Mouse (Mus musculus) MEL (cell line): Measurements from ENCODE around the gene Cyb5r4. TPM values are rescaled to one million over a fixed set of nuclear protein-coding genes. Genes with fewer than 3 reads are reported as not detected.
A peak's percentile ranks its signal among the peaks of the same experiment; 100 is the strongest.
"Not testable (repeated sequence)": the region's sequence is repeated elsewhere in the genome, so short reads cannot be mapped to it uniquely, and the experiment has no call there.

Experiments
- DNase-seq: peaks from one replicate; pipeline ENCODE4 v3.0.0; 2011; ENCODE audit warnings: low read depth, low spot score
- H3K27ac ChIP-seq: 2 replicates; pipeline ENCODE4 v1.5.1; 2012; ENCODE audit warnings: low read depth, mild to moderate bottlenecking, control low read depth, low read length, moderate library complexity; ENCODE audit not compliant: control insufficient read depth
- H3K27me3 ChIP-seq, 2 experiments: fragments of 150-350 bp in 1 of 2; sonication (generic) in 1 of 2; 2 replicates each; pipeline ENCODE4 v1.6.1; 2012; ENCODE audit warnings: low read length in 2 of 2, mild to moderate bottlenecking in 2 of 2, improper control_type of control experiment in 1 of 2, moderate library complexity in 1 of 2; ENCODE audit not compliant: insufficient read depth in 2 of 2, control insufficient read depth in 1 of 2
- H3K36me3 ChIP-seq, 2 experiments: 2 replicates each; pipeline ENCODE4 v1.6.1; 2012 to 2014; ENCODE audit warnings: low read length in 2 of 2, improper control_type of control experiment in 1 of 2, inconsistent platforms in 1 of 2, mild to moderate bottlenecking in 1 of 2; ENCODE audit not compliant: insufficient read depth in 2 of 2, control insufficient read depth in 1 of 2
- H3K4me1 ChIP-seq, 2 experiments: fragments of 150-350 bp in 1 of 2; sonication (generic) in 1 of 2; 2 replicates each; pipeline ENCODE4 v1.6.1; 2012; ENCODE audit warnings: low read length in 2 of 2, improper control_type of control experiment in 1 of 2, mild to moderate bottlenecking in 1 of 2; ENCODE audit not compliant: insufficient read depth in 2 of 2, control insufficient read depth in 1 of 2
- H3K4me3 ChIP-seq, 2 experiments: fragments of 150-350 bp in 1 of 2; sonication (generic) in 1 of 2; 2 replicates each; pipeline ENCODE4 v1.5.1; 2012; ENCODE audit warnings: low read depth in 2 of 2, low read length in 2 of 2, mild to moderate bottlenecking in 2 of 2, moderate library complexity in 2 of 2, control low read depth in 1 of 2, improper control_type of control experiment in 1 of 2; ENCODE audit not compliant: control insufficient read depth in 1 of 2, insufficient read depth in 1 of 2
- H3K79me2 ChIP-seq: 2 replicates; pipeline ENCODE4 v1.6.1; 2012; ENCODE audit warnings: mild to moderate bottlenecking, low read length, moderate library complexity; ENCODE audit not compliant: control insufficient read depth, poor library complexity, insufficient read depth
- H3K9ac ChIP-seq: 2 replicates; pipeline ENCODE4 v1.6.1; 2012; ENCODE audit warnings: low read depth, mild to moderate bottlenecking, control low read depth, low read length, moderate library complexity; ENCODE audit not compliant: control insufficient read depth, poor library complexity, severe bottlenecking
- H3K9me3 ChIP-seq: fragments of 150-350 bp; sonication (generic); replicated peaks from 2 replicates; pipeline ENCODE4 v1.6.1; 2012; ENCODE audit warnings: mild to moderate bottlenecking, low read length, improper control_type of control experiment, moderate library complexity; ENCODE audit not compliant: insufficient read depth
- BHLHE40 ChIP-seq: IDR thresholded peaks from 2 replicates; pipeline ENCODE4 v1.6.1; 2012; ENCODE audit warnings: low read depth, mild to moderate bottlenecking, inconsistent platforms, low read length, improper control_type of control experiment, borderline replicate concordance
- CTCF ChIP-seq, 3 experiments: IDR thresholded peaks in 2 of 3; conservative IDR thresholded peaks in 1 of 3; 2 replicates each; pipeline ENCODE4 v1.5.1; 2011 to 2012; ENCODE audit warnings: low read length in 3 of 3, low read depth in 2 of 3, mild to moderate bottlenecking in 2 of 3, improper control_type of control experiment in 1 of 3, inconsistent platforms in 1 of 3, mixed read lengths in 1 of 3, moderate library complexity in 1 of 3; ENCODE audit not compliant: control insufficient read depth in 1 of 3, insufficient read depth in 1 of 3, poor library complexity in 1 of 3, severe bottlenecking in 1 of 3
- E2F4 ChIP-seq: IDR thresholded peaks from 2 replicates; pipeline ENCODE4 v1.6.1; 2011; ENCODE audit warnings: low read depth, low read length, improper control_type of control experiment, borderline replicate concordance
- ELF1 ChIP-seq: IDR thresholded peaks from 2 replicates; pipeline ENCODE4 v1.6.1; 2014; ENCODE audit warnings: low read depth, mild to moderate bottlenecking, inconsistent platforms, low read length, improper control_type of control experiment, moderate library complexity
- ETS1 ChIP-seq: IDR thresholded peaks from 2 replicates; pipeline ENCODE4 v1.6.1; 2012; ENCODE audit warnings: low read depth, mild to moderate bottlenecking, inconsistent platforms, low read length, improper control_type of control experiment, moderate library complexity
- GABPA ChIP-seq: IDR thresholded peaks from 2 replicates; pipeline ENCODE4 v1.6.1; 2012; ENCODE audit warnings: low read depth, mild to moderate bottlenecking, inconsistent platforms, low read length, improper control_type of control experiment, moderate library complexity
- GATA1 ChIP-seq: IDR thresholded peaks from 2 replicates; pipeline ENCODE4 v1.6.1; 2011; ENCODE audit warnings: low read depth, low read length, improper control_type of control experiment
- HCFC1 ChIP-seq: IDR thresholded peaks from 2 replicates; pipeline ENCODE4 v1.6.1; 2012; ENCODE audit warnings: low read depth, mild to moderate bottlenecking, inconsistent platforms, low read length, improper control_type of control experiment, moderate library complexity
- JUND ChIP-seq: IDR thresholded peaks from 2 replicates; pipeline ENCODE4 v1.6.1; 2011; ENCODE audit warnings: low read depth, mild to moderate bottlenecking, improper control_type of control experiment, low read length
- MAFK ChIP-seq: IDR thresholded peaks from 2 replicates; pipeline ENCODE4 v1.6.1; 2011; ENCODE audit warnings: low read depth, mild to moderate bottlenecking, low read length, improper control_type of control experiment, borderline replicate concordance
- MAX ChIP-seq: IDR thresholded peaks from 2 replicates; pipeline ENCODE4 v1.6.1; 2011; ENCODE audit warnings: low read length, improper control_type of control experiment
- MAZ ChIP-seq: IDR thresholded peaks from 2 replicates; pipeline ENCODE4 v1.6.1; 2012; ENCODE audit warnings: low read depth, mild to moderate bottlenecking, inconsistent platforms, low read length, improper control_type of control experiment
- MEF2A ChIP-seq: IDR thresholded peaks from 2 replicates; pipeline ENCODE4 v1.6.1; 2014; ENCODE audit warnings: low read depth, mild to moderate bottlenecking, inconsistent platforms, low read length, improper control_type of control experiment; ENCODE audit not compliant: poor library complexity, insufficient replicate concordance, severe bottlenecking; ENCODE audit errors: extremely low read depth
- MXI1 ChIP-seq: IDR thresholded peaks from 2 replicates; pipeline ENCODE4 v1.6.1; 2011; ENCODE audit warnings: mild to moderate bottlenecking, low read depth, low read length, improper control_type of control experiment
- NELFE ChIP-seq: IDR thresholded peaks from 2 replicates; pipeline ENCODE4 v1.6.1; 2011; ENCODE audit warnings: low read depth, low read length, improper control_type of control experiment
- NRF1 ChIP-seq: IDR thresholded peaks from 2 replicates; pipeline ENCODE4 v1.6.1; 2014; ENCODE audit warnings: low read depth, mild to moderate bottlenecking, inconsistent platforms, low read length, improper control_type of control experiment, moderate library complexity; ENCODE audit not compliant: poor library complexity, insufficient read depth, severe bottlenecking
- POLR2A ChIP-seq, 2 experiments: IDR thresholded peaks; 2 replicates each; pipeline ENCODE4 v1.6.1; 2011 to 2012; ENCODE audit warnings: low read length in 2 of 2, mild to moderate bottlenecking in 2 of 2, control low read depth in 1 of 2, improper control_type of control experiment in 1 of 2, low read depth in 1 of 2, moderate library complexity in 1 of 2; ENCODE audit not compliant: control insufficient read depth in 1 of 2, insufficient read depth in 1 of 2, poor library complexity in 1 of 2
- POLR2AphosphoS2 ChIP-seq: IDR thresholded peaks from 2 replicates; pipeline ENCODE4 v1.6.1; 2011; ENCODE audit warnings: low read length, improper control_type of control experiment
- POLR2AphosphoS5 ChIP-seq: IDR thresholded peaks from 2 replicates; pipeline ENCODE4 v1.6.1; 2012; ENCODE audit warnings: low read depth, borderline replicate concordance, mild to moderate bottlenecking, inconsistent platforms, low read length, moderate library complexity, mixed read lengths
- RAD21 ChIP-seq: IDR thresholded peaks from 2 replicates; pipeline ENCODE4 v1.6.1; 2011; ENCODE audit warnings: mild to moderate bottlenecking, low read depth, low read length, improper control_type of control experiment
- SIN3A ChIP-seq: IDR thresholded peaks from 2 replicates; pipeline ENCODE4 v1.6.1; 2012; ENCODE audit warnings: low read length, improper control_type of control experiment, inconsistent platforms
- TAL1 ChIP-seq: IDR thresholded peaks from 2 replicates; pipeline ENCODE4 v1.6.1; 2012; ENCODE audit warnings: mild to moderate bottlenecking, inconsistent platforms, low read length, moderate library complexity, mixed read lengths
- TBP ChIP-seq: IDR thresholded peaks from 2 replicates; pipeline ENCODE4 v1.8.0; 2011; ENCODE audit warnings: low read depth, low read length, improper control_type of control experiment
- TCF12 ChIP-seq: IDR thresholded peaks from 2 replicates; pipeline ENCODE4 v1.6.1; 2014; ENCODE audit warnings: low read depth, mild to moderate bottlenecking, inconsistent platforms, low read length, improper control_type of control experiment, moderate library complexity
- UBTF ChIP-seq: IDR thresholded peaks from 2 replicates; pipeline ENCODE4 v1.6.1; 2012; ENCODE audit warnings: low read depth, mild to moderate bottlenecking, inconsistent platforms, low read length, improper control_type of control experiment, moderate library complexity, borderline replicate concordance; ENCODE audit not compliant: insufficient read depth
- USF1 ChIP-seq: IDR thresholded peaks from 2 replicates; pipeline ENCODE4 v1.6.1; 2014; ENCODE audit warnings: low read depth, mild to moderate bottlenecking, inconsistent platforms, low read length, improper control_type of control experiment, moderate library complexity
- USF2 ChIP-seq, 2 experiments: IDR thresholded peaks; 2 replicates each; pipeline ENCODE4 v1.6.1; 2011 to 2012; ENCODE audit warnings: improper control_type of control experiment in 2 of 2, low read length in 2 of 2, borderline replicate concordance in 1 of 2, inconsistent platforms in 1 of 2, low read depth in 1 of 2, mild to moderate bottlenecking in 1 of 2; ENCODE audit not compliant: insufficient read depth in 1 of 2
- ZKSCAN1 ChIP-seq: IDR thresholded peaks from 2 replicates; pipeline ENCODE4 v1.6.1; 2012; ENCODE audit warnings: low read depth, mild to moderate bottlenecking, inconsistent platforms, low read length, improper control_type of control experiment, moderate library complexity
- ZMIZ1 ChIP-seq: IDR thresholded peaks from 2 replicates; pipeline ENCODE4 v1.6.1; 2012; ENCODE audit warnings: low read depth, mild to moderate bottlenecking, inconsistent platforms, low read length, improper control_type of control experiment, moderate library complexity
- ZNF384 ChIP-seq: IDR thresholded peaks from 2 replicates; pipeline ENCODE4 v1.6.1; 2012; ENCODE audit warnings: low read depth, mild to moderate bottlenecking, inconsistent platforms, low read length, improper control_type of control experiment
- polyA plus RNA-seq, 2 experiments: library from polyadenylated mRNA; stranded (reverse) in 1 of 2; unstranded in 1 of 2; fragments of >175 nt in 1 of 2; fragments of >200 nt in 1 of 2; gene quantifications; 2 replicates each; pipeline versions ENCODE4 v1.2.1 to v1.2.4; 2012; ENCODE audit warnings: low replicate concordance in 2 of 2, low read depth in 1 of 2; ENCODE audit not compliant: insufficient read length in 2 of 2, insufficient read depth in 1 of 2, missing spikeins in 1 of 2
- total RNA-seq: library from RNA; depleted of rRNA; stranded (reverse); fragments of 300-350 nt; gene quantifications from 2 replicates; pipeline ENCODE4 v1.2.3, GENCODE M21; 2012; rRNA removed

Cyb5r4 gene
- 30.3 and 31.4 TPM in 2 replicates for total RNA-seq
- 10 to 100 TPM in 1 of 2 experiments, not detected in 1; 37.2 TPM for polyA plus RNA-seq

DNA sequence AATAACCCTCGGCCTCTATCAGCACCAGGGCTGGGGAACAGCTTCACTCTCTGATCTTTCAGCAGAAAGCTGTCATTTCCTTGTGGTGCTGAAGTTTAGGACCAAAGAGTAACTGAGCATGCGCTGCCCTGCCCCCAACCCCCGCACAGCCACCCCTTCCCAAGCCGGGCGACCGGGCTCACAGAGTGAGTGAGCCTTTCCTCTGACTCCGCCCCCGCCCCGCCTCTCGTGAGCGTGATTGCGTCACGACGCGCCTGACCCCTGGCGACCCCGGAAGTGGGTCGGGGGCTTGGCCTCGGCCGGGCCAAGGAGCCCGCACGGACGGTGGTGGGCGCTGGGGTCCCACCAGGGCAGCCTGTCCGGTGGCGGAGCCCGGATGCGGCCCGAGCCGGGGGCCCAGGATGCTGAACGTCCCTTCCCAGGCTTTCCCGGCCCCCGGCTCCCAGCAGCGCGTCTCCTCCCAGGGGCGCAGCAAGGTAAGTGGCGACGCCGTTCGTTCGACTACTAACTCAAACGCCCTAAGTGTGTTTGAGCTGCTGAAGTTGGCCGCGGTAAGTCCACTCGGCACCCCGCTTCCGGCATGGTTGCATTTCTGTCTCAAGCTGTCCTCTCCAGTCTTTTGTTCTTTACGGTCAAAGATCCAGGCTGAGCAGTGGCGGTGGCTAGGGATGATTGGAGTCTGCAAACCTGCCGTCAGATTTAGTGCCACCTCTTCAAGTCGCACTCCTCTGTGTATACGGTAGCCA is at the start of gene Cyb5r4:
Cyb5r4 (plus strand) TSS at position 237 of the 746 bp plus-strand sequence.
- Histone ChIP-seq H3K4me3 (peak within 1 kb of the TSS; percentile 71 to 96), H3K36me3 (peaks cover 0 to 20% of the 10 kb centered on the region in 2 experiments; a peak in 2 of 4 replicates), H3K9ac (peak within 1 kb of the TSS; percentile 89), H3K27me3 (no peaks in the 10 kb centered on the region), H3K27ac (peak within 1 kb of the TSS; percentile 49), H3K9me3 (no peaks in the 10 kb centered on the region), H3K79me2 (peaks cover 13% of the 10 kb centered on the region), H3K4me1 (peaks cover 0 to 8% of the 10 kb centered on the region in 2 experiments; a peak in 3 of 4 replicates)
- peak; percentile 97 for DNase-seq
- TF ChIP-seq UBTF, result no peak
- peak; percentile 100 for TF ChIP-seq SIN3A
- TF ChIP-seq HCFC1, result peak; percentile 84
- no peak for TF ChIP-seq MAFK
- no peak for TF ChIP-seq GABPA
- TF ChIP-seq TAL1, result no peak
- TF ChIP-seq ELF1, result peak; percentile 97
- TF ChIP-seq ZNF384, result no peak
- no peak for TF ChIP-seq TCF12
- TF ChIP-seq TBP, result no peak
- no peak for TF ChIP-seq JUND
- TF ChIP-seq POLR2AphosphoS2, result no peak
- TF ChIP-seq GATA1, result 0 out of 2 replicates have a peak, but pooled peaks have one; percentile 39
- TF ChIP-seq RAD21, result no peak
- TF ChIP-seq ZKSCAN1, result no peak
- TF ChIP-seq MXI1, result peak; percentile 98
- no peak for TF ChIP-seq POLR2AphosphoS5
- 0 out of 2 replicates have a peak, but pooled peaks have one; percentile 58 for TF ChIP-seq MAZ
- TF ChIP-seq NRF1, result peak; percentile 86
- no peak for TF ChIP-seq MAX
- TF ChIP-seq E2F4, result no peak
- TF ChIP-seq CTCF (IDR thresholded peaks at IDR 0.05 in 2 of 3, conservative IDR thresholded peaks at IDR 0.05 in 1 of 3; ENCODE audit: control insufficient read depth in 1 of 3, insufficient read depth in 1 of 3, low read depth in 2 of 3, low read length in 3 of 3, poor library complexity in 1 of 3, severe bottlenecking in 1 of 3), result no peak
- no peak for TF ChIP-seq USF2 (IDR thresholded peaks at IDR 0.05; ENCODE audit: borderline replicate concordance in 1 of 2, insufficient read depth in 1 of 2, low read depth in 1 of 2, low read length in 2 of 2)
- 0 out of 2 replicates have a peak, but pooled peaks have one; percentile 13 for TF ChIP-seq MEF2A
- no peak for TF ChIP-seq ZMIZ1
- no peak for TF ChIP-seq BHLHE40
- TF ChIP-seq ETS1, result peak; percentile 7; the same call in 1 of the 2 replicates
- peak; percentile 72 to 77; a peak in 3 of 4 replicates for TF ChIP-seq POLR2A (IDR thresholded peaks at IDR 0.05; ENCODE audit: control insufficient read depth in 1 of 2, insufficient read depth in 1 of 2, low read depth in 1 of 2, low read length in 2 of 2, poor library complexity in 1 of 2)
- TF ChIP-seq USF1, result peak; percentile 50; the same call in 1 of the 2 replicates
- peak; percentile 73 for TF ChIP-seq NELFE

GRCm38 (mm10) chr9:86972471-86972870 is 49.3 kb upstream of the Cyb5r4 start:
- H3K4me1 ChIP-seq, H3K79me2 ChIP-seq, H3K27ac ChIP-seq, H3K36me3 ChIP-seq, H3K27me3 ChIP-seq, H3K9me3 ChIP-seq, H3K4me3 ChIP-seq, DNase-seq, H3K9ac ChIP-seq: not testable (repeated sequence)
